Mouse (Mus musculus): ENCODE results near the gene Dync1h1. TPM values are rescaled to one million over a fixed set of nuclear protein-coding genes. Genes with fewer than 3 reads are reported as not detected.
"Not testable (repeated sequence)": the region's sequence is repeated elsewhere in the genome, so short reads cannot be mapped to it uniquely, and the experiment has no call there.

The Dync1h1 gene
- polyA plus RNA-seq, 1 experiment from 2014 or later = 88.0 TPM

GRCm38 (mm10) chr12:110703682-110704081 is 102.4 kb downstream of the Dync1h1 start:
- Histone ChIP-seq H3K9ac (ENCODE audit: low read depth, low read length) (no peak overlapping the region), H3K9me3 (replicated peaks; ENCODE audit: control insufficient read depth, low read length, poor library complexity, severe bottlenecking) (no peaks in the 10 kb centered on the region), H3K27me3 (ENCODE audit: control insufficient read depth, insufficient read depth, low read depth, low read length) (no peaks in the 10 kb centered on the region), H3K4me3 (ENCODE audit: low read depth, low read length) (no peak overlapping the region), H3K4me2 (ENCODE audit: low read length) (no peak overlapping the region), H3K27ac (ENCODE audit: low read length) (no peak overlapping the region), H3K36me3 (ENCODE audit: control insufficient read depth, insufficient read depth, low read length) (no peaks in the 10 kb centered on the region), H3K4me1 (ENCODE audit: control insufficient read depth, insufficient read depth, low read length) (peaks cover 8% of the 10 kb centered on the region; the same call in 1 of the 2 replicates)
- 69% methylated on average over 7 of the region's 7 CpGs for WGBS
- ATAC-seq = no peak

GRCm38 (mm10) chr12:110705419-110705818 is 104.2 kb downstream of the Dync1h1 start:
- not testable (repeated sequence) for H3K9me3 ChIP-seq (replicated peaks; ENCODE audit: control insufficient read depth, low read length, poor library complexity, severe bottlenecking); H3K9ac ChIP-seq (ENCODE audit: low read depth, low read length); H3K36me3 ChIP-seq (ENCODE audit: control insufficient read depth, insufficient read depth, low read length); H3K27me3 ChIP-seq (ENCODE audit: control insufficient read depth, insufficient read depth, low read depth, low read length); H3K4me2 ChIP-seq (ENCODE audit: low read length); H3K4me1 ChIP-seq (ENCODE audit: control insufficient read depth, insufficient read depth, low read length); H3K27ac ChIP-seq (ENCODE audit: low read length); ATAC-seq; H3K4me3 ChIP-seq (ENCODE audit: low read depth, low read length)
- WGBS = 89% methylated on average over 4 of the region's 4 CpGs

- peak overlapping the region; percentile 65 for H3K4me2 ChIP-seq (ENCODE audit: low read length)
- ATAC-seq = peak; percentile 70
- peak overlapping the region; percentile 36; the same call in 1 of the 2 replicates for H3K9ac ChIP-seq (ENCODE audit: low read depth, low read length)
- H3K4me1 ChIP-seq (ENCODE audit: control insufficient read depth, insufficient read depth, low read length) = peaks cover 8% of the 10 kb centered on the region; the same call in 1 of the 2 replicates
- peak overlapping the region; percentile 35; the same call in 1 of the 2 replicates for H3K27ac ChIP-seq (ENCODE audit: low read length)
- 1% methylated on average over 27 of the region's 27 CpGs for WGBS
- H3K36me3 ChIP-seq (ENCODE audit: control insufficient read depth, insufficient read depth, low read length) = no peaks in the 10 kb centered on the region
- H3K9me3 ChIP-seq (replicated peaks; ENCODE audit: control insufficient read depth, low read length, poor library complexity, severe bottlenecking) = no peaks in the 10 kb centered on the region
- H3K4me3 ChIP-seq (ENCODE audit: low read depth, low read length) = peak overlapping the region; percentile 34
- H3K27me3 ChIP-seq (ENCODE audit: control insufficient read depth, insufficient read depth, low read depth, low read length) = no peaks in the 10 kb centered on the region
Measured at GRCm38 (mm10) chr12:110706337-110707231, 105.3 kb downstream of the Dync1h1 start.

GRCm38 (mm10) chr12:110707451-110707850 is 106.2 kb downstream of the Dync1h1 start:
- Histone ChIP-seq H3K4me2 (ENCODE audit: low read length) (no peak overlapping the region), H3K27ac (ENCODE audit: low read length) (no peak overlapping the region), H3K9ac (ENCODE audit: low read depth, low read length) (no peak overlapping the region), H3K36me3 (ENCODE audit: control insufficient read depth, insufficient read depth, low read length) (no peaks in the 10 kb centered on the region), H3K4me3 (ENCODE audit: low read depth, low read length) (no peak overlapping the region), H3K9me3 (replicated peaks; ENCODE audit: control insufficient read depth, low read length, poor library complexity, severe bottlenecking) (no peaks in the 10 kb centered on the region), H3K27me3 (ENCODE audit: control insufficient read depth, insufficient read depth, low read depth, low read length) (no peaks in the 10 kb centered on the region), H3K4me1 (ENCODE audit: control insufficient read depth, insufficient read depth, low read length) (peaks cover 8% of the 10 kb centered on the region; the same call in 1 of the 2 replicates)
- no peak for ATAC-seq
- 90% methylated on average over 7 of the region's 7 CpGs for WGBS

- 75% methylated on average over 5 of the region's 5 CpGs for WGBS
- Histone ChIP-seq H3K9me3 (replicated peaks; ENCODE audit: control insufficient read depth, low read length, poor library complexity, severe bottlenecking) (no peaks in the 10 kb centered on the region), H3K4me3 (ENCODE audit: low read depth, low read length) (no peak overlapping the region), H3K9ac (ENCODE audit: low read depth, low read length) (no peak overlapping the region), H3K27ac (ENCODE audit: low read length) (no peak overlapping the region), H3K36me3 (ENCODE audit: control insufficient read depth, insufficient read depth, low read length) (no peaks in the 10 kb centered on the region), H3K27me3 (ENCODE audit: control insufficient read depth, insufficient read depth, low read depth, low read length) (no peaks in the 10 kb centered on the region), H3K4me1 (ENCODE audit: control insufficient read depth, insufficient read depth, low read length) (peaks cover 8% of the 10 kb centered on the region; the same call in 1 of the 2 replicates), H3K4me2 (ENCODE audit: low read length) (no peak overlapping the region)
- ATAC-seq = no peak
Measured at GRCm38 (mm10) chr12:110711270-110711669, 110.0 kb downstream of the Dync1h1 start.

GRCm38 (mm10) chr12:110713784-110714183 is 112.5 kb downstream of the Dync1h1 start:
- ATAC-seq = no peak
- WGBS = 96% methylated on average over 6 of the region's 6 CpGs

GRCm38 (mm10) chr12:110714215-110714614 is 113.0 kb downstream of the Dync1h1 start:
- 95% methylated on average over 6 of the region's 6 CpGs for WGBS
- Histone ChIP-seq H3K4me1 (ENCODE audit: control insufficient read depth, insufficient read depth, low read length) (no peaks in the 10 kb centered on the region), H3K27me3 (ENCODE audit: control insufficient read depth, insufficient read depth, low read depth, low read length) (0 out of 2 replicates have a peak, but pooled peaks cover 2% of the 10 kb centered on the region), H3K9ac (ENCODE audit: low read depth, low read length) (no peak overlapping the region), H3K36me3 (ENCODE audit: control insufficient read depth, insufficient read depth, low read length) (no peaks in the 10 kb centered on the region), H3K4me3 (ENCODE audit: low read depth, low read length) (no peak overlapping the region), H3K27ac (ENCODE audit: low read length) (no peak overlapping the region), H3K4me2 (ENCODE audit: low read length) (no peak overlapping the region), H3K9me3 (replicated peaks; ENCODE audit: control insufficient read depth, low read length, poor library complexity, severe bottlenecking) (no peaks in the 10 kb centered on the region)
- ATAC-seq = no peak

More at GRCm38 (mm10) chr12:110713784-110714183, 112.5 kb downstream of the Dync1h1 start:
- H3K9me3 ChIP-seq (replicated peaks; ENCODE audit: control insufficient read depth, low read length, poor library complexity, severe bottlenecking) = no peaks in the 10 kb centered on the region
- H3K4me1 ChIP-seq (ENCODE audit: control insufficient read depth, insufficient read depth, low read length) = no peaks in the 10 kb centered on the region
- H3K4me3 ChIP-seq (ENCODE audit: low read depth, low read length) = no peak overlapping the region
- no peak overlapping the region for H3K9ac ChIP-seq (ENCODE audit: low read depth, low read length)
- no peaks in the 10 kb centered on the region for H3K27me3 ChIP-seq (ENCODE audit: control insufficient read depth, insufficient read depth, low read depth, low read length)
- H3K27ac ChIP-seq (ENCODE audit: low read length) = no peak overlapping the region
- H3K4me2 ChIP-seq (ENCODE audit: low read length) = no peak overlapping the region
- no peaks in the 10 kb centered on the region for H3K36me3 ChIP-seq (ENCODE audit: control insufficient read depth, insufficient read depth, low read length)

GRCm38 (mm10) chr12:110716004-110716403 is 114.8 kb downstream of the Dync1h1 start:
- Histone ChIP-seq H3K4me2 (ENCODE audit: low read length) (no peak overlapping the region), H3K4me3 (ENCODE audit: low read depth, low read length) (no peak overlapping the region), H3K4me1 (ENCODE audit: control insufficient read depth, insufficient read depth, low read length) (no peaks in the 10 kb centered on the region), H3K9me3 (replicated peaks; ENCODE audit: control insufficient read depth, low read length, poor library complexity, severe bottlenecking) (no peaks in the 10 kb centered on the region), H3K36me3 (ENCODE audit: control insufficient read depth, insufficient read depth, low read length) (no peaks in the 10 kb centered on the region), H3K27me3 (ENCODE audit: control insufficient read depth, insufficient read depth, low read depth, low read length) (0 out of 2 replicates have a peak, but pooled peaks cover 2% of the 10 kb centered on the region), H3K27ac (ENCODE audit: low read length) (no peak overlapping the region), H3K9ac (ENCODE audit: low read depth, low read length) (no peak overlapping the region)
- ATAC-seq = no peak
- WGBS = 30% methylated on average over 5 of the region's 5 CpGs

All from midbrain, embryonic 16.5 days (tissue).